Mouse (Mus musculus) CD8-positive naive resting alpha-beta T cell, adult 2 months (primary cell): ENCODE results near the gene Cox5a.

Experiments used
- DNase-seq, 2 experiments: peaks; one replicate each; pipeline ENCODE4 v3.0.0; 2022; ENCODE audit warnings: low read depth in 2 of 2, low spot score in 2 of 2

Gene Cox5a

GRCm38 (mm10) chr9:57524439-57524838, 3.4 kb downstream of the Cox5a start:
- DNase-seq: no peak

- no peak for DNase-seq
Observed at GRCm38 (mm10) chr9:57525516-57525915, 4.4 kb downstream of the Cox5a start.

GRCm38 (mm10) chr9:57526435-57526834, 5.4 kb downstream of the Cox5a start:
- DNase-seq: no peak

GRCm38 (mm10) chr9:57531946-57532345, 10.9 kb downstream of the Cox5a start:
- no peak for DNase-seq

GRCm38 (mm10) chr9:57536362-57536761, 15.3 kb downstream of the Cox5a start:
- no peak for DNase-seq

- DNase-seq: peak; percentile 72 to 76
Observed at GRCm38 (mm10) chr9:57537044-57537727, 16.1 kb downstream of the Cox5a start, which contains the start of gene Fam219b. Fam219b (plus strand) TSS chr9:57537528.

GRCm38 (mm10) chr9:57537728-57538181, 16.7 kb downstream of the Cox5a start:
- no peak for DNase-seq

- DNase-seq: no peak
Observed at GRCm38 (mm10) chr9:57539550-57539949, 18.5 kb downstream of the Cox5a start.

GRCm38 (mm10) chr9:57541312-57541711, 20.2 kb downstream of the Cox5a start:
- peak in 1 of 2 experiments; percentile 43 for DNase-seq

- no peak for DNase-seq
Observed at GRCm38 (mm10) chr9:57543951-57544350, 22.9 kb downstream of the Cox5a start.

GRCm38 (mm10) chr9:57547287-57547686, 26.2 kb downstream of the Cox5a start:
- DNase-seq: no peak

- no peak for DNase-seq
Observed at GRCm38 (mm10) chr9:57547869-57548268, 26.8 kb downstream of the Cox5a start.

- DNase-seq: no peak
Observed at GRCm38 (mm10) chr9:57549186-57549585, 28.1 kb downstream of the Cox5a start.

GRCm38 (mm10) chr9:57550126-57550862, 29.2 kb downstream of the Cox5a start:
- no peak for DNase-seq

- no peak for DNase-seq
Observed at GRCm38 (mm10) chr9:57552139-57552887, 31.2 kb downstream of the Cox5a start, which contains the start of gene Mpi. Mpi (minus strand) TSS chr9:57552763.

GRCm38 (mm10) chr9:57553119-57553518, 32.0 kb downstream of the Cox5a start:
- no peak for DNase-seq

- DNase-seq: no peak
Observed at GRCm38 (mm10) chr9:57554753-57555152, 33.7 kb downstream of the Cox5a start.

GRCm38 (mm10) chr9:57557215-57557614, 36.1 kb downstream of the Cox5a start:
- DNase-seq: no peak

GRCm38 (mm10) chr9:57558625-57559024, 37.6 kb downstream of the Cox5a start:
- DNase-seq: no peak

GRCm38 (mm10) chr9:57559568-57559967, 38.5 kb downstream of the Cox5a start:
- no peak for DNase-seq

GRCm38 (mm10) chr9:57560263-57560662, 39.2 kb downstream of the Cox5a start:
- no peak for DNase-seq
